Mouse (Mus musculus) heart, embryonic 12.5 days (tissue): Measurements from ENCODE around the gene Rasgef1a. TPM values are rescaled to one million over a fixed set of nuclear protein-coding genes. Genes with fewer than 3 reads are reported as not detected.

Experiments used
- ATAC-seq: fragments of 200-750 bp; cut with Nextera tagmentation; 2 replicates; pipeline ENCODE4 v1.8.0; 2017; ENCODE audit warnings: moderate TSS enrichment, moderate library complexity; ENCODE audit not compliant: insufficient number of reproducible peaks, low FRiP score
- H3K27ac ChIP-seq: fragments of 300-500 bp; sonication (generic); 2 replicates; pipeline ENCODE4 v1.5.1; 2016; ENCODE audit warnings: mild to moderate bottlenecking, moderate library complexity; ENCODE audit not compliant: poor library complexity, severe bottlenecking
- H3K27me3 ChIP-seq: fragments of 300-500 bp; sonication (generic); replicated peaks from 2 replicates; pipeline ENCODE4 v1.6.1; 2016; ENCODE audit warnings: mild to moderate bottlenecking, moderate library complexity
- H3K36me3 ChIP-seq: fragments of 300-500 bp; sonication (generic); 2 replicates; pipeline ENCODE4 v1.6.1; 2016; ENCODE audit warnings: mild to moderate bottlenecking, moderate library complexity
- H3K4me1 ChIP-seq: fragments of 300-500 bp; sonication (generic); replicated peaks from 2 replicates; pipeline ENCODE4 v1.6.1; 2016; ENCODE audit warnings: mild to moderate bottlenecking
- H3K4me2 ChIP-seq: fragments of 300-500 bp; sonication (generic); 2 replicates; pipeline ENCODE4 v1.6.1; 2016; ENCODE audit warnings: mild to moderate bottlenecking, moderate library complexity
- H3K4me3 ChIP-seq: fragments of 300-500 bp; sonication (generic); 2 replicates; pipeline ENCODE4 v1.5.1; 2016; ENCODE audit warnings: mild to moderate bottlenecking
- H3K9ac ChIP-seq: fragments of 300-500 bp; sonication (generic); 2 replicates; pipeline ENCODE4 v1.6.1; 2016; ENCODE audit warnings: mild to moderate bottlenecking, moderate library complexity
- H3K9me3 ChIP-seq: fragments of 300-500 bp; sonication (generic); replicated peaks from 2 replicates; pipeline ENCODE4 v1.6.1; 2016; ENCODE audit warnings: mild to moderate bottlenecking, moderate library complexity
- WGBS: fragments of 180-500 bp; shearing (Covaris S2); methylation state at CpG from one replicate; pipeline ENCODE4 v1.1.7; 2016; 5-methylcytosine and 5-hydroxymethylcytosine counted together
- polyA plus RNA-seq: library from polyadenylated mRNA; unstranded; fragments of >200 nt; fragmentation: Nextera tagmentation; extraction: Ambion mirVana; gene quantifications from 2 replicates; pipeline ENCODE4 v1.2.1, GENCODE M21; 2016

Rasgef1a gene
- polyA plus RNA-seq, 1 experiment from 2014 or later, result 0.51 TPM

DNA sequence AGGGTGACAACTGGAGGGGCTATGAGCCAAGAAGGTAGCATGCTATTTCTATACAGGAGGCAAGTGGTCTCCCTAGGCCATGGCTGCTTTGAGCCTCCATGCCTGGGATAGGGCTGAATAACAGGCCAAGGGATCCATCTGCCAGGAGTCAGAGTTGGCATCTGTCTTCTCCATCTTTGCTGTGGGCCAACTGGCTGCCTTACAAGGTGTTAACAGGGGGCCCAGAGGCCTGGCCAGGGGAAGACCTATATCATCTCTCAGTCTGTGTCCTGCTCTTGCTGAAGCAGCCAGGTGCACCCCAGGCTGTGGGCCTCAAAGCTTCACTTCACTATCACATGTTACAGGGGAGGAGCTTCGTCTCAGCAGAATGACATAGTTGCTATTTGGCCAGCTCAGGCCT lies 60.9 kb downstream of the Rasgef1a start:
- H3K4me2 ChIP-seq, result no peak overlapping the region
- H3K27ac ChIP-seq, result no peak overlapping the region
- peaks cover 15% of the 10 kb centered on the region; the same call in 1 of the 2 replicates for H3K27me3 ChIP-seq
- H3K9me3 ChIP-seq, result no peaks in the 10 kb centered on the region
- H3K9ac ChIP-seq, result no peak overlapping the region
- no peak for ATAC-seq
- peaks cover 28% of the 10 kb centered on the region for H3K4me1 ChIP-seq
- H3K4me3 ChIP-seq, result no peak overlapping the region
- 73% methylated on average over 1 of the region's 1 CpGs for WGBS
- no peaks in the 10 kb centered on the region for H3K36me3 ChIP-seq

DNA sequence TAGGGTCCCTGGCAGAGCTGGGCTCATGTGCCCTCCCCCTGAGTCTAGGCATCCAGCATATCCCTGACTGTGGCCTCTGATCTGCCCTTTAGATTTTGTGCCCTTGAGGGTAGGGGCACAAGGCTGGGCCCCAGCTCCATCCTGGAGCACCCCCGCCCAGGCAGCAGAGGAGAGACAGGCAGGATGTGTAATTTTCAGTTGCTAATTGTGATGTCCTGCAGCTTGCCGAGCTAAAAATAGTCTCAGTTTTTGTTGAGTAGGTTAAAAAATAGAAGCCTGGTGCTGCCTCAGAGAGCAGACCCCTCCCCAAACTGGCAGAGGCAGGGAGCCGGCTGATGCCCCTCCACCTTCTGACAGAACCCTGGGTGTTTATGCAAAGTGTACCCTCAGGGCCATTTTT lies 62.9 kb downstream of the Rasgef1a start:
- no peak overlapping the region for H3K9ac ChIP-seq
- 31% methylated on average over 3 of the region's 3 CpGs for whole genome bisulfite sequencing
- H3K4me2 ChIP-seq, result peak overlapping the region; percentile 5; the same call in 1 of the 2 replicates
- ATAC-seq, result no peak
- H3K36me3 ChIP-seq, result no peaks in the 10 kb centered on the region
- H3K27me3 ChIP-seq, result peaks cover 14% of the 10 kb centered on the region; the same call in 1 of the 2 replicates
- H3K27ac ChIP-seq, result peak overlapping the region; percentile 41; the same call in 1 of the 2 replicates
- no peaks in the 10 kb centered on the region for H3K9me3 ChIP-seq
- H3K4me1 ChIP-seq, result peaks cover 26% of the 10 kb centered on the region
- H3K4me3 ChIP-seq, result no peak overlapping the region

DNA sequence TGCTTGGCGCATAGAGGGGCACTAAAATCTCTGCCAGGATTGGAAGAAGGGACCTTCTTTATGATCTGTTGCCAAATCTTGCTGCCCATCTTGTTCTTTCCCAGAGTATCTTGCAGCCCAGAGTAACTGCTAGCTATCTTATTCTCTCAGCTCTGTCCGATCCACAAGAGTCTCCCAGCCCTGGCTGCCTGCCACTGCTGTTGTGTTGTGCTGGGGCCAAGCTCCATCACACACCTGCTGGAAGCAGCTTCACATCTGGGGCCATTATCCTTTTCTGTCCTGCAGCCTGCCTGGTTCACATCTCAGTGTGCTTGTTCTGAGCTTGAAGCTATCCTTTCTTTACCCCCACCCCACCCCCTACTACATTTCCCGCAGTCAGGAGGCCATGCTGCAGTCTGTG lies 65.0 kb downstream of the Rasgef1a start:
- no peak for ATAC-seq
- 60% methylated on average over 3 of the region's 3 CpGs for WGBS
- H3K27ac ChIP-seq, result no peak overlapping the region

DNA sequence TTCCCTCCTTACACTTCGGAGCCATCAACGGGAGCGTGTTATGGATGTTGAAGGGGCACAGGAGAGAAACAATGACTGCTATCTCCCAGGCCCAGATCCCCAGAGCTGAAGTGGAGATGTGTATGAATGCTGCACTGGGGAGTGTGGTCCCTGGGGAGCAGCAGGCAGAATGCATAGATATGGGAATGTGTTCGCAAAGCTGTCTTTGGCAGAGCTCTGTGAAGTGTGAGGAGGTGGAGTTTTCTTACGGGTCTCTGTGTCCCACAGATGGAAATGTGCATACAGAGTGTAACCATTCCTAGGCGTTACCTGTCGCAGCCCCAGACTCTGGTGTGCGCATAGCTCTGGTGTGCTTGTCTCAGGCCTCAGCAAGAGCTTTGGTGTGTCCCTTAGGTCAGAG lies 65.5 kb downstream of the Rasgef1a start:
- peaks cover 26% of the 10 kb centered on the region for H3K4me1 ChIP-seq
- 61% methylated on average over 8 of the region's 8 CpGs for WGBS
- H3K9ac ChIP-seq, result no peak overlapping the region
- peaks cover 28% of the 10 kb centered on the region for H3K27me3 ChIP-seq
- no peak overlapping the region for H3K27ac ChIP-seq
- no peaks in the 10 kb centered on the region for H3K36me3 ChIP-seq
- H3K9me3 ChIP-seq, result no peaks in the 10 kb centered on the region
- ATAC-seq, result no peak
- no peak overlapping the region for H3K4me2 ChIP-seq
- no peak overlapping the region for H3K4me3 ChIP-seq

More for the DNA sequence above, 65.0 kb downstream of the Rasgef1a start:
- no peak overlapping the region for H3K4me3 ChIP-seq
- peaks cover 26% of the 10 kb centered on the region for H3K4me1 ChIP-seq
- peaks cover 28% of the 10 kb centered on the region for H3K27me3 ChIP-seq
- H3K9ac ChIP-seq, result no peak overlapping the region
- H3K4me2 ChIP-seq, result no peak overlapping the region
- H3K9me3 ChIP-seq, result no peaks in the 10 kb centered on the region
- H3K36me3 ChIP-seq, result no peaks in the 10 kb centered on the region

DNA sequence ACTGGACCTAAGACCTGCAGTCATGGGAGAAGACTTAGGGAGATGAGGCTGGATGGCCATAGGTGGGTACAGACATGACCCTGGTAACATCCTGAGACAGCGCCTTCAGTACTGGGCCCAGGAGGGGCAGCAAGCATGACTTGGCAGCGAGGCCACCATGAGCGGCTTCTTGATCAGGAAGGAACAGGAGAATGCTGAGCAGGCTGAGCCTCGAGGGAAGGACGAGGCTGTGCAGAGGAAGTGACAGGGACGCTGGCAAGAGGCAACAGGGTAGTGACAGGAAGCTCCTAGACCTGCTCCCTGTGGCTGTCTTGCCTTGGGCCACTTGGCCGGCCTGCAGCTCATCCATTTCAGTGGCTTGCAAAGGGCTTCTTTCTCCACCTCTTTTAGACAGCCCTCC lies 66.2 kb downstream of the Rasgef1a start:
- H3K27ac ChIP-seq, result no peak overlapping the region
- no peak overlapping the region for H3K9ac ChIP-seq
- H3K27me3 ChIP-seq, result peaks cover 28% of the 10 kb centered on the region
- H3K4me3 ChIP-seq, result no peak overlapping the region
- WGBS, result 67% methylated on average over 7 of the region's 7 CpGs
- no peaks in the 10 kb centered on the region for H3K9me3 ChIP-seq
- H3K36me3 ChIP-seq, result no peaks in the 10 kb centered on the region
- peaks cover 26% of the 10 kb centered on the region for H3K4me1 ChIP-seq
- no peak overlapping the region for H3K4me2 ChIP-seq
- ATAC-seq, result no peak

DNA sequence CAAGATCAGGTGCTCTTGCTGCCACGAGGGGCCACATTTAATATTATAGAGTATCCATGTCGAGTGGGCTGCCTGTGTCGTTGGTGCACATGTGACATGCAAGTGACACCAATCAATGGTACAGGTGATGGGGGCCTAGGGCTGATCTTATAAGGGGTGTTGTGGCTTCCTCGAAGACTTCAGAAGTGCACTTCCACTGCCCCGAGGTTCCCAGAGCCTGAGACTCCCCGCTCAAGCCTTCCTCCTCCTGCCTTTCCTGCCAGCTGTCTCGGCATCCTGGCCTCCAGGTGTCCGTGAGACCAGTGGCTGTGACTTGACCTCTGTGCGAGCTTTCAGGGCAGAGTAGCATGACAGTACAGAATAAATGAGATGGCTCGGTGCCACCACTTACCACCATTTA lies 67.5 kb downstream of the Rasgef1a start:
- H3K36me3 ChIP-seq, result no peaks in the 10 kb centered on the region
- no peak overlapping the region for H3K4me3 ChIP-seq
- H3K9ac ChIP-seq, result no peak overlapping the region
- H3K27ac ChIP-seq, result no peak overlapping the region
- no peak for ATAC-seq
- WGBS, result 72% methylated on average over 10 of the region's 10 CpGs
- peaks cover 28% of the 10 kb centered on the region for H3K27me3 ChIP-seq
- H3K4me2 ChIP-seq, result no peak overlapping the region
- H3K9me3 ChIP-seq, result no peaks in the 10 kb centered on the region
- peaks cover 20% of the 10 kb centered on the region for H3K4me1 ChIP-seq

DNA sequence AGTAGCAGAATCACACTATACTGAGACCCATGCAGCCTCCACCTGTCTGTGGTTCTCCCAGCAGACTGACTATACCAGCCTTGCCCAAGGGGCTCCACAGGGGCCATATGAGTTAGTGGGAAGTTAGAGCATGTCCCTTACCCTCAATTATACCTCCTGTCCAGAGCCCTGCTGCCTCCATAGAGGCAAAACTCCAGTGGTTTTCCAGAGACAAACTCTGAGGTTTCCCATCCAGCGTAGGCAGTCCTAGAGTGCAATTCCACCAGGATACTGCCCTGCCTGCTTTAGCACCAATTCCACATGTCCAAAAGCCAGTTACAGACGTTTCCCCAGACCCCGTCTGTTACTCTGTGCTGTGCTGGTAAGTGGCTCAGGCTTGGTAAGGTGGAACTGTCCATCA lies 68.1 kb downstream of the Rasgef1a start:
- WGBS, result 64% methylated on average over 3 of the region's 3 CpGs

DNA sequence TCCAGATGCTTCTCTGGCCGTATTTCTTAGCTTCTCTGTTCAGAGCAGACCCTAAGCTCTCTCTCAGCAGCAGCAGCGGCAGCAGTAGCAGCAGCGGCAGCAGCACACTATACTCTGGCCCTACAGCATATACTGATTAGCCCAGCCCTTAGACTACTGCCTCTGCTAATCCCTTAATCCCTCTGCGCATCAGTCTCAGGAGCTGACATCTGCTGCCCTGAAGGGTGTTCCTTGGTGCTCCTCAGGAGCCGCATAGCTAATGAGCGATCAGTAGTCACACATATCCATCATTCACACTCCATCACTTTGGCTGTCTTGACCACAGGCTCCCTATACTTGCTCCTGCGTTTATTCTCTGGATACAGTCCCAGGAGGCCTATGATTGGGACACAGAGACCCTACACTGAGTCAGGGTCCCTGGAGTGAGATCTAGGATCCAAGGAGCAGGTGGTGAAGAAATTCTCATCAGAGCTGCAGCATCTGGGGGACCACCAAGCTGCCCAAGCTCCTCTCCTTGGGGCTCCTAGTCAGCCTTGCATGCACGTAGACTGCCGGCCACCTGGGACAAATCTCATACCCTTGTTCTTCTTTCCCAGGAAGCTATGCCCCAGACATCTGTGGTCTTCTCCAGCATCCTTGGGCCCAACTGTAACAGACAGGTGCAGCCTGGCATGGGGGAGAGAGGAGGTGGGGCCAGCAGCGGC lies 68.7 kb downstream of the Rasgef1a start:
- WGBS, result 56% methylated on average over 10 of the region's 10 CpGs
- Histone ChIP-seq H3K9ac (no peak overlapping the region), H3K36me3 (no peaks in the 10 kb centered on the region), H3K27me3 (peaks cover 28% of the 10 kb centered on the region), H3K4me3 (no peak overlapping the region), H3K4me1 (peaks cover 10% of the 10 kb centered on the region), H3K9me3 (no peaks in the 10 kb centered on the region), H3K4me2 (no peak overlapping the region), H3K27ac (no peak overlapping the region)
- ATAC-seq, result no peak

More for the DNA sequence above, 68.1 kb downstream of the Rasgef1a start:
- H3K9ac ChIP-seq, result no peak overlapping the region
- H3K27me3 ChIP-seq, result peaks cover 28% of the 10 kb centered on the region
- H3K4me1 ChIP-seq, result peaks cover 14% of the 10 kb centered on the region
- H3K4me2 ChIP-seq, result no peak overlapping the region
- H3K4me3 ChIP-seq, result no peak overlapping the region
- H3K36me3 ChIP-seq, result no peaks in the 10 kb centered on the region
- no peak overlapping the region for H3K27ac ChIP-seq
- no peak for ATAC-seq
- no peaks in the 10 kb centered on the region for H3K9me3 ChIP-seq

DNA sequence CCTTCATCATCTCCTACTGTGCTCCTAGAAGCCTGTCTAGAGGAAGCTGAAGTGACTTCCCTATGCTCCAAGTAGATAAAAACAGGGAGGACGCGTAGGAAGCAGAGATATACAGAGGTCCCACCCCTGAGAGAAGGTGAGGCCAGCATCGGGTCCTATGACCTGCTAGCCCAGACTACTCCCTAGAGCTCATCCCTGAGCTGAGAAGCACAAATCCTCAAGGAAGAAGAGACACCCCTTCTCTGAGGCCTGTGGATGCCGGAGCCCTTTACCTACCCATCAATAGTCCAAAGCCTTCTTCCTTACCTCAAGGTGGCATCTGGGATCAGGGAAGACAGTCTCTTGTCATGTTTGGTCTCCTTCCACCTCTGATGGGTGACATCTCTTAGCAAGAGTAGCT lies 69.5 kb downstream of the Rasgef1a start:
- Histone ChIP-seq H3K27me3 (peaks cover 28% of the 10 kb centered on the region), H3K27ac (no peak overlapping the region), H3K36me3 (no peaks in the 10 kb centered on the region), H3K9ac (no peak overlapping the region), H3K4me3 (no peak overlapping the region), H3K4me2 (no peak overlapping the region), H3K9me3 (no peaks in the 10 kb centered on the region), H3K4me1 (peaks cover 10% of the 10 kb centered on the region)
- no peak for ATAC-seq
- WGBS, result 75% methylated on average over 4 of the region's 4 CpGs

DNA sequence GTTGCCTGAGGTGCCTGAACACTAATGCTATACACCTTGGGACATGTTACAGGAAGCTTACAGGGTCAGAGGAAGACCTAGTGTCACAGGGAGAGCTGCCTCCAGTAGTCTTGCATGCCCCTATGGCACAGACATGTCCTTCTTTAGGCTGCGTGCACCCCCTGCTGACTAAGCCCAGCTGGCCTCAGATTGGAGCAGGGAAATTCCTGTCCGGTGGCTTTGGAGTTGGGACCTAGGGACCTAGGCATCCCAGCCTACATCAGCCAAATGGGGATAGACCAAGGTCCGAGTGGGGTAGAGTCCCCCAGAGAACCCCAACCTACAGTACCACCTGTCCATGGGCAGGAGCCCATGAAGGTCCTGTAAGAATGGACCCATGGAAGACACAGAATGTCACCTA lies 71.1 kb downstream of the Rasgef1a start:
- H3K9ac ChIP-seq, result no peak overlapping the region
- no peak overlapping the region for H3K4me3 ChIP-seq
- H3K27ac ChIP-seq, result no peak overlapping the region
- H3K4me1 ChIP-seq, result no peaks in the 10 kb centered on the region
- H3K9me3 ChIP-seq, result no peaks in the 10 kb centered on the region
- H3K4me2 ChIP-seq, result no peak overlapping the region
- no peak for ATAC-seq
- WGBS, result 73% methylated on average over 3 of the region's 3 CpGs
- no peaks in the 10 kb centered on the region for H3K36me3 ChIP-seq
- peaks cover 26% of the 10 kb centered on the region for H3K27me3 ChIP-seq

DNA sequence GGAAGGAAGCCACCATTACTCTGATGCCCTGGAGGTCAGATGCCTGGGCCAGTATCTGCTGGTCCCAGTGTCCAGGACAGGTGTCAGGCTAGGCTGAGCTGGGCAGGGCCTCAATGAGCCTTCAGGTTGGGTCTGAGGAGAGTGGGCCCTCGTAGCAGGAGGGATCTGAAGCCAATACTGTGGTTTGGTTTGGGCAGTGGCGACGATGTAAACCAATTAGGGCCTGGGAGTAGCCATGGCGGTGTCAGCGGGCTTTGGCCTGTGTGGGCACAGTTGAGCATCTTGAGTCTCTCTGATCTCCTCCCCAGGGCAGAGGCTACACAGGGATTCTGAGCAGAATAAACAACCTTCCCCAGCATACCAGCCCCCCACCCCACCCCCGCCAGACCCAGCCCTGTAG lies 72.4 kb downstream of the Rasgef1a start:
- H3K4me3 ChIP-seq, result no peak overlapping the region
- H3K4me1 ChIP-seq, result no peaks in the 10 kb centered on the region
- WGBS, result 70% methylated on average over 6 of the region's 6 CpGs

DNA sequence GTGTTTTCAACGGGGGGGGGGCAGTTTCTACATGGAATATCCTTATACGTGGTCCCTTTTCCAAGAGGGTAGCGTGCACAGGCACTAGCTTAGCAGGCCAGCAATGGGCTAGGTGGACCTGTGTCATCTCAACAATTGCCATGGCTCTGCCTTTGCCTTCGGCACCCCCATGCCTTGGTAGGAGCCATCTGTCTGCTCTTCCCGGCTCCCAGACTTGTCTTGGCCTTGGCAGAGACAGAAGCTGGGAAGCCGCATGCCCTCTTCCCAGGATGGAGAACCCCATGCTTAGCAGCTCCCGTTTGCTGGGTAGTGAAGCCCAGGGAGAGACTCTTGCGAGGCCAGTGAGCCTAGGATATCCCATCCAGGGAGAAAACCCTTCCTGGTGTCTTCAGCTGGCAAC lies 73.4 kb downstream of the Rasgef1a start:
- Histone ChIP-seq H3K9me3 (no peaks in the 10 kb centered on the region), H3K4me3 (no peak overlapping the region), H3K4me2 (no peak overlapping the region), H3K36me3 (no peaks in the 10 kb centered on the region), H3K9ac (no peak overlapping the region), H3K27me3 (peaks cover 17% of the 10 kb centered on the region), H3K4me1 (no peaks in the 10 kb centered on the region), H3K27ac (no peak overlapping the region)
- WGBS, result 78% methylated on average over 8 of the region's 8 CpGs
- no peak for ATAC-seq

More for the DNA sequence above, 72.4 kb downstream of the Rasgef1a start:
- H3K36me3 ChIP-seq, result no peaks in the 10 kb centered on the region
- H3K4me2 ChIP-seq, result no peak overlapping the region
- no peaks in the 10 kb centered on the region for H3K9me3 ChIP-seq
- no peak for ATAC-seq
- H3K27me3 ChIP-seq, result peaks cover 19% of the 10 kb centered on the region
- no peak overlapping the region for H3K27ac ChIP-seq
- H3K9ac ChIP-seq, result no peak overlapping the region
